Mouse (Mus musculus): ENCODE data around the gene Mgat4d. TPM values are rescaled to one million over a fixed set of nuclear protein-coding genes. Genes with fewer than 3 reads are reported as not detected.

Mgat4d gene
- total and polyA plus RNA-seq, 3 experiments, result not detected

GRCm38 (mm10) chr8:83408496-83408895 lies 60.2 kb downstream of the Mgat4d start:
- H3K27me3 ChIP-seq (ENCODE audit: control insufficient read depth in 1 of 2, insufficient read depth in 2 of 2, low read length in 2 of 2), result no peaks in the 10 kb centered on the region; a peak in 1 of 4 replicates
- H3K9ac ChIP-seq (ENCODE audit: control insufficient read depth, low read depth, low read length, poor library complexity, severe bottlenecking), result no peak overlapping the region
- H3K4me1 ChIP-seq (ENCODE audit: control insufficient read depth in 1 of 2, insufficient read depth in 2 of 2, low read length in 2 of 2), result no peaks in the 10 kb centered on the region
- no peaks in the 10 kb centered on the region for H3K79me2 ChIP-seq (ENCODE audit: control insufficient read depth, insufficient read depth, low read length, poor library complexity)
- peaks cover 0 to 4% of the 10 kb centered on the region in 2 experiments; a peak in 2 of 4 replicates for H3K36me3 ChIP-seq (ENCODE audit: control insufficient read depth in 1 of 2, insufficient read depth in 2 of 2, low read length in 2 of 2)
- H3K27ac ChIP-seq (ENCODE audit: control insufficient read depth, low read depth, low read length), result no peak overlapping the region
- no peaks in the 10 kb centered on the region for H3K9me3 ChIP-seq (replicated peaks; ENCODE audit: insufficient read depth, low read length)
- no peak for TF ChIP-seq MEF2A (IDR thresholded peaks at IDR 0.05; ENCODE audit: extremely low read depth, insufficient replicate concordance, low read depth, low read length, poor library complexity, severe bottlenecking)
- TF ChIP-seq ZMIZ1 (IDR thresholded peaks at IDR 0.05; ENCODE audit: low read depth, low read length), result no peak
- TF ChIP-seq CHD1 (IDR thresholded peaks at IDR 0.05; ENCODE audit: low read depth, low read length), result no peak
- no peak for TF ChIP-seq KAT2A (conservative IDR thresholded peaks at IDR 0.05; ENCODE audit: low read depth, low read length)
- TF ChIP-seq BHLHE40 (IDR thresholded peaks at IDR 0.05; ENCODE audit: borderline replicate concordance, low read depth, low read length), result no peak
- TF ChIP-seq UBTF (IDR thresholded peaks at IDR 0.05; ENCODE audit: borderline replicate concordance, insufficient read depth, low read depth, low read length), result no peak
- no peak for TF ChIP-seq HCFC1 (IDR thresholded peaks at IDR 0.05; ENCODE audit: low read depth, low read length)
- DNase-seq (ENCODE audit: low read depth, low spot score), result no peak
- H3K4me3 ChIP-seq (ENCODE audit: control insufficient read depth in 1 of 2, insufficient read depth in 1 of 2, low read depth in 2 of 2, low read length in 2 of 2), result no peak overlapping the region

- no peak overlapping the region for H3K9ac ChIP-seq (ENCODE audit: control insufficient read depth, low read depth, low read length, poor library complexity, severe bottlenecking)
- H3K27me3 ChIP-seq (ENCODE audit: control insufficient read depth in 1 of 2, insufficient read depth in 2 of 2, low read length in 2 of 2), result no peaks in the 10 kb centered on the region
- H3K79me2 ChIP-seq (ENCODE audit: control insufficient read depth, insufficient read depth, low read length, poor library complexity), result no peaks in the 10 kb centered on the region
- H3K9me3 ChIP-seq (replicated peaks; ENCODE audit: insufficient read depth, low read length), result no peaks in the 10 kb centered on the region
- no peaks in the 10 kb centered on the region for H3K36me3 ChIP-seq (ENCODE audit: control insufficient read depth in 1 of 2, insufficient read depth in 2 of 2, low read length in 2 of 2)
- H3K4me1 ChIP-seq (ENCODE audit: control insufficient read depth in 1 of 2, insufficient read depth in 2 of 2, low read length in 2 of 2), result 0 out of 4 replicates have a peak, but pooled peaks cover 0 to 1% of the 10 kb centered on the region in 2 experiments
- DNase-seq (ENCODE audit: low read depth, low spot score), result no peak
- no peak overlapping the region for H3K27ac ChIP-seq (ENCODE audit: control insufficient read depth, low read depth, low read length)
- TF ChIP-seq ZKSCAN1 (IDR thresholded peaks at IDR 0.05; ENCODE audit: low read depth, low read length) (no peak), SIN3A (IDR thresholded peaks at IDR 0.05; ENCODE audit: low read length) (no peak), GATA1 (IDR thresholded peaks at IDR 0.05; ENCODE audit: low read depth, low read length) (no peak), MXI1 (IDR thresholded peaks at IDR 0.05; ENCODE audit: low read depth, low read length) (no peak), POLR2A (IDR thresholded peaks at IDR 0.05; ENCODE audit: control insufficient read depth in 1 of 2, insufficient read depth in 1 of 2, low read depth in 1 of 2, low read length in 2 of 2, poor library complexity in 1 of 2) (no peak), POLR2AphosphoS2 (IDR thresholded peaks at IDR 0.05; ENCODE audit: low read length) (no peak), JUND (IDR thresholded peaks at IDR 0.05; ENCODE audit: low read depth, low read length) (no peak)
- H3K4me3 ChIP-seq (ENCODE audit: control insufficient read depth in 1 of 2, insufficient read depth in 1 of 2, low read depth in 2 of 2, low read length in 2 of 2), result no peak overlapping the region
Measured at GRCm38 (mm10) chr8:83416878-83417277, 68.6 kb downstream of the Mgat4d start.

DNA sequence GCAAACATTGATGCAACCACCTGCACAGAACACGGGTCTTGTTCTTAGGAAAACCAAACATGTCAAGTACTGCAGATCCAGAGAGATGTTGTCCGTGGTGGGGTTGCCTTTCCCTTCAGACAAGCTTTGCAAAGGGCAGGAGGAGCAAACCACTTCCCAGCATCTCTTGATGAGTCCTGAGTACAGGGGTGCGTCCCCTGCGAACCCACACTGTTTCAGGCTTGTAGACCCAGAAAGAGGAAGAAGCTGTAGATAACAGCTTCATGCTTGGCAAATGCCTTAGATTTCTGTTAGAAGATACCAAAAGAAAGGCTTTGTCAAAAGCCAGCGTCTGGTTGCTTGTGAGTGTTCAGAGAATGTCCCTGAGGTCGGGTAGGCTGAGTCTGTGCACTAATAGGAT lies 69.7 kb downstream of the Mgat4d start:
- DNase-seq (ENCODE audit: low read depth, low spot score), result no peak
- H3K27ac ChIP-seq (ENCODE audit: control insufficient read depth, low read depth, low read length), result no peak overlapping the region
- no peaks in the 10 kb centered on the region for H3K27me3 ChIP-seq (ENCODE audit: control insufficient read depth in 1 of 2, insufficient read depth in 2 of 2, low read length in 2 of 2)
- no peak for TF ChIP-seq TCF12 (IDR thresholded peaks at IDR 0.05; ENCODE audit: low read depth, low read length)
- TF ChIP-seq MEF2A (IDR thresholded peaks at IDR 0.05; ENCODE audit: extremely low read depth, insufficient replicate concordance, low read depth, low read length, poor library complexity, severe bottlenecking), result no peak
- no peak for TF ChIP-seq TBP (IDR thresholded peaks at IDR 0.05; ENCODE audit: low read depth, low read length)
- no peak for TF ChIP-seq NELFE (IDR thresholded peaks at IDR 0.05; ENCODE audit: low read depth, low read length)
- no peak for TF ChIP-seq CHD2 (IDR thresholded peaks at IDR 0.05; ENCODE audit: low read length)
- no peak for TF ChIP-seq POLR2AphosphoS5 (IDR thresholded peaks at IDR 0.05; ENCODE audit: borderline replicate concordance, low read depth, low read length)
- no peak for TF ChIP-seq JUND (IDR thresholded peaks at IDR 0.05; ENCODE audit: low read depth, low read length)
- TF ChIP-seq ZKSCAN1 (IDR thresholded peaks at IDR 0.05; ENCODE audit: low read depth, low read length), result no peak
- no peak for TF ChIP-seq E2F4 (IDR thresholded peaks at IDR 0.05; ENCODE audit: borderline replicate concordance, low read depth, low read length)
- TF ChIP-seq GABPA (IDR thresholded peaks at IDR 0.05; ENCODE audit: low read depth, low read length), result no peak
- TF ChIP-seq CHD1 (IDR thresholded peaks at IDR 0.05; ENCODE audit: low read depth, low read length), result no peak
- no peak for TF ChIP-seq MAFK (IDR thresholded peaks at IDR 0.05; ENCODE audit: borderline replicate concordance, low read depth, low read length)
- no peak for TF ChIP-seq MYB (IDR thresholded peaks at IDR 0.05; ENCODE audit: low read depth, low read length)
- TF ChIP-seq HCFC1 (IDR thresholded peaks at IDR 0.05; ENCODE audit: low read depth, low read length), result no peak
- TF ChIP-seq USF2 (IDR thresholded peaks at IDR 0.05; ENCODE audit: borderline replicate concordance in 1 of 2, insufficient read depth in 1 of 2, low read depth in 1 of 2, low read length in 2 of 2), result no peak
- peaks cover 0 to 2% of the 10 kb centered on the region in 2 experiments; a peak in 1 of 4 replicates for H3K36me3 ChIP-seq (ENCODE audit: control insufficient read depth in 1 of 2, insufficient read depth in 2 of 2, low read length in 2 of 2)
- no peaks in the 10 kb centered on the region for H3K79me2 ChIP-seq (ENCODE audit: control insufficient read depth, insufficient read depth, low read length, poor library complexity)
- H3K9me3 ChIP-seq (replicated peaks; ENCODE audit: insufficient read depth, low read length), result no peaks in the 10 kb centered on the region
- peaks cover 0 to 8% of the 10 kb centered on the region in 2 experiments; a peak in 2 of 4 replicates for H3K4me1 ChIP-seq (ENCODE audit: control insufficient read depth in 1 of 2, insufficient read depth in 2 of 2, low read length in 2 of 2)
- H3K9ac ChIP-seq (ENCODE audit: control insufficient read depth, low read depth, low read length, poor library complexity, severe bottlenecking), result no peak overlapping the region
- no peak overlapping the region for H3K4me3 ChIP-seq (ENCODE audit: control insufficient read depth in 1 of 2, insufficient read depth in 1 of 2, low read depth in 2 of 2, low read length in 2 of 2)

Measured in MEL (cell line).